Comparison of ENCODE assay signal across 8 mouse cellular contexts in the genomic region with DNA sequence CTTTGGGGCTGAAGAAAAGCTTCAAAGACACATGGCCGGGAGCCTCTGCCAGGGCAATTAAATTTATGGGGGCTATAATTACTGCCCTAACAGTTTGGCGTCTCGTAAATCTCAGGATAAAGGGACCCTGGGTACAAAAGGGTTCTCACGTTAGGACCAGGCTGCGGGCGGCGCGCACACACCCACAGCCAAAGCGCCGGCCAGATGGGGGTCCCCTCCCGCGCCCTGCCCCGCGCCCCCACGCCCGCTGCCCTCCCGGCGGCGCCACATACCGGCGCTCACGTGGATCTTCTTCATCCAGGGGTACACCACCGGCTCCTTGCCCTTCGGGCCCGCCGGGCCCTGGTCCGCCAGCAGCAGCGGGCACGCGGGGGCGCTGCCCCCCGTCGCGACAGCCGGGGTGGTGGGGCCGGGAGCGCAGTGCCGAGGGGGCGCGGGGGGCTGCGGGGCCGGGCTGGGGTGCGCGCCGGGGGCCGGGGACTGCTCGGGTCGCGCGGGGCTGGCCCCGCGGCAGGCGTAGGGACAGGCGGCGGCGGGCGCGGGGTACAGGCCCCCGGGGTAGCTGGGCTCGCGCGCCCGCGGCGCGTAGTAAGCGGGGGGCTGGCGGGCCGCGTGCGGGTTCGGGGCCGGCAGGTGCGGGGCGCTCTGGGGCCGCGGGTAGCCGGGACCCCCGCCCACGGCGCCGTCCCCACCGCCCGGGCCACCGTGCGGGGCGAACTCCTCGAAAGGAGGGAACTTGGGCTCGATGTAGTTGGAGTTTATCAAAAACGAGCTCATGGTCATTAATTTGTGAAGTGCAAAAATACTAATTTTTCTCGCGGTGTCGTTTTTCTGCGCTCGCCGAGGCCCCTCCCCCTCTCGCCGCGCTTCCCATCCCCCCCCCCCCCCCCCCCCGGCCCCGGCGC. TPM values are rescaled to one million over a fixed set of nuclear protein-coding genes. Genes with fewer than 3 reads are reported as not detected.
DNase-seq lines count a peak whose midpoint lies in the region; ATAC-seq and TF ChIP-seq lines count a peak whose summit lies in the region.

Gene Hoxa4 (minus strand): TSS at position 848 of the 905 bp plus-strand sequence.

- no peak within 1 kb of the TSS for H3K27ac ChIP-seq in limb, embryonic 14.5 days (replicated peaks; ENCODE audit: low read depth, low read length)
- H3K27ac ChIP-seq in small intestine, adult 2 months (ENCODE audit: insufficient read depth, low read depth, low read length), result peak within 1 kb of the TSS; percentile 53

- TF ChIP-seq CTCF in small intestine, adult 2 months (IDR thresholded peaks at IDR 0.05; ENCODE audit: extremely low read depth, insufficient read length, insufficient replicate concordance, low read depth, low read length), result no peak

- H3K27me3 ChIP-seq in limb, embryonic 14.5 days (ENCODE audit: control insufficient read depth, insufficient read depth, low read length), result peaks cover 60% of the 10 kb centered on the region
- H3K27me3 ChIP-seq in small intestine, adult 2 months (ENCODE audit: control insufficient read depth, insufficient read depth, low read length), result peaks cover 30% of the 10 kb centered on the region

- WGBS in limb, embryonic 14.5 days, result 4% methylated on average over 36 of the region's 102 CpGs
- 10% methylated on average over 92 of the region's 102 CpGs for WGBS in small intestine, adult 2 months

- peak; percentile 77 for DNase-seq in embryo, embryonic 10 days (ENCODE audit: low spot score)
- DNase-seq in embryo, embryonic 9.5 days (ENCODE audit: extremely low spot score), result no peak
- DNase-seq in CD4-positive helper T cell, adult 2 months (ENCODE audit: low read depth, low spot score), result peak; percentile 19
- DNase-seq in limb, embryonic 14.5 days (ENCODE audit: low spot score), result no peak
- no peak for DNase-seq in layer of hippocampus, adult 11-12 months (ENCODE audit: low spot score)
- DNase-seq in frontal cortex, postnatal 10 days (ENCODE audit: low spot score in 2 of 2), result no peak

- H3K9ac ChIP-seq in limb, embryonic 14.5 days (ENCODE audit: low read depth, low read length, severe bottlenecking), result peak within 1 kb of the TSS; percentile 56

- no peaks in the 10 kb centered on the region for H3K9me3 ChIP-seq in limb, embryonic 14.5 days (ENCODE audit: control insufficient read depth, low read length)

- ATAC-seq in granulocyte monocyte progenitor cell, adult 5-6 weeks (replicated peaks; ENCODE audit: poor library complexity, severe bottlenecking), result peak; percentile 18; the same call in 1 of the 2 replicates
- no peak for ATAC-seq in limb, embryonic 14.5 days (ENCODE audit: low FRiP score, low read depth)

- peak within 1 kb of the TSS; percentile 57 for H3K4me3 ChIP-seq in limb, embryonic 14.5 days (replicated peaks; ENCODE audit: low read length)
- H3K4me3 ChIP-seq in small intestine, adult 2 months (ENCODE audit: low read depth, low read length), result peak within 1 kb of the TSS; percentile 99

- TF ChIP-seq POLR2A in limb, embryonic 14.5 days (IDR thresholded peaks at IDR 0.05; ENCODE audit: borderline replicate concordance, extremely low read depth, insufficient read depth, insufficient read length), result no peak
- TF ChIP-seq POLR2A in small intestine, adult 2 months (IDR thresholded peaks at IDR 0.05; ENCODE audit: low read depth, low read length), result no peak

- H3K4me2 ChIP-seq in limb, embryonic 14.5 days (replicated peaks; ENCODE audit: low read depth, low read length, severe bottlenecking), result peak within 1 kb of the TSS; percentile 99

- peaks cover 27% of the 10 kb centered on the region for H3K4me1 ChIP-seq in limb, embryonic 14.5 days (ENCODE audit: control insufficient read depth, insufficient read depth, low read length)
- H3K4me1 ChIP-seq in small intestine, adult 2 months (ENCODE audit: control insufficient read depth, insufficient read depth, insufficient read length, low read length), result peaks cover 5% of the 10 kb centered on the region

- H3K36me3 ChIP-seq in limb, embryonic 14.5 days (ENCODE audit: control insufficient read depth, insufficient read depth, low read length), result no peaks in the 10 kb centered on the region
- H3K36me3 ChIP-seq in small intestine, adult 2 months (ENCODE audit: control insufficient read depth, insufficient read depth, low read length), result no peaks in the 10 kb centered on the region

RNA-seq across cellular contexts. Expression of gene Hoxa4, which starts in this region (rescaled TPM):
- 0.15 and 1.5 TPM in 2 replicates for total RNA-seq in granulocyte monocyte progenitor cell, adult 5-6 weeks (2014; fragmentation: Nextera tagmentation)
- 0.17 and 0.41 TPM in 2 replicates for total RNA-seq in granulocyte monocyte progenitor cell, adult 5-6 weeks (2017)
- polyA plus RNA-seq in limb, embryonic 14.5 days (2012; rRNA removed), result 2.2 and 2.8 TPM in 2 replicates
- 0.57 and 1.0 TPM in 2 replicates for polyA plus RNA-seq in limb, embryonic 14.5 days (2014; fragmentation: Nextera tagmentation; extraction: Ambion mirVana)
- polyA plus RNA-seq in small intestine, adult 2 months (2012; rRNA removed), result 2.3 and 2.4 TPM in 2 replicates

Comparison
In these comparisons a context has a peak if more than half of its experiments do, and no peak if none do; other contexts are left out.
1. DNase-seq: peak in embryo, embryonic 10 days (single experiment) and CD4-positive helper T cell, adult 2 months (single experiment); none in embryo, embryonic 9.5 days (single experiment), limb, embryonic 14.5 days (single experiment), layer of hippocampus, adult 11-12 months (single experiment) and frontal cortex, postnatal 10 days (0 of 2).